Mouse (Mus musculus) layer of hippocampus, postnatal 10 days (tissue): ENCODE measurements around the gene Ube2d3. TPM values are rescaled to one million over a fixed set of nuclear protein-coding genes. Genes with fewer than 3 reads are reported as not detected.

Experiments used
- DNase-seq, 2 experiments: peaks; one replicate each; pipeline ENCODE4 v3.0.0; 2021; ENCODE audit warnings: low spot score in 2 of 2
- long read RNA-seq: library from polyadenylated mRNA; stranded (forward); transcript quantifications from one replicate; pipeline ENCODE4 v2.0.0, GENCODE M21; 2023
- total RNA-seq, 2 experiments: library from RNA; stranded (reverse); gene quantifications; 2 replicates each; pipeline ENCODE4 v1.2.3; 2021

Gene Ube2d3
- total RNA-seq = 100 to 1,000 TPM; 258 to 279 TPM
- long read RNA-seq, transcript Ube2d3-210 (7 exons, 2,515 nt) = minor isoform, 30 of 270 reads
- long read RNA-seq, transcript Ube2d3-212 (8 exons, 3,833 nt) = major isoform, 158 of 270 reads
- long read RNA-seq, transcript Ube2d3-201 (8 exons, 1,512 nt) = minor isoform, 6 of 270 reads
- long read RNA-seq, transcript Ube2d3-202 (8 exons, 2,504 nt) = minor isoform, 46 of 270 reads
- long read RNA-seq, partial matches to known transcripts = 1 of 270 reads
- long read RNA-seq, other reads (novel, unspliced or antisense) = 26 of 270 reads

GRCm38 (mm10) chr3:135437758-135438495 is at the start of gene Ube2d3:
Gene Ube2d3, plus strand, starts transcription at chr3:135438149.
- peak; percentile 98 to 99 for DNase-seq

- DNase-seq = no peak
These were observed 44.8 kb upstream of the Ube2d3 start for GRCm38 (mm10) chr3:135393186-135393585.

GRCm38 (mm10) chr3:135395085-135395484 is 42.9 kb upstream of the Ube2d3 start:
- no peak for DNase-seq

- no peak for DNase-seq
These were observed 41.9 kb upstream of the Ube2d3 start for GRCm38 (mm10) chr3:135396081-135396480.

- DNase-seq = no peak
These were observed 40.8 kb upstream of the Ube2d3 start for GRCm38 (mm10) chr3:135397112-135397511.

GRCm38 (mm10) chr3:135402201-135402658 is 35.7 kb upstream of the Ube2d3 start:
- peak; percentile 86 to 88 for DNase-seq

- no peak for DNase-seq
These were observed 34.7 kb upstream of the Ube2d3 start for GRCm38 (mm10) chr3:135403211-135403610.

GRCm38 (mm10) chr3:135403856-135404255 is 34.1 kb upstream of the Ube2d3 start:
- no peak for DNase-seq

- no peak for DNase-seq
These were observed 33.4 kb upstream of the Ube2d3 start for GRCm38 (mm10) chr3:135404599-135404998.

- no peak for DNase-seq
These were observed 30.6 kb upstream of the Ube2d3 start for GRCm38 (mm10) chr3:135407351-135407750.

GRCm38 (mm10) chr3:135409219-135409618 is 28.7 kb upstream of the Ube2d3 start:
- no peak for DNase-seq

GRCm38 (mm10) chr3:135411056-135411455 is 26.9 kb upstream of the Ube2d3 start:
- no peak for DNase-seq

- no peak for DNase-seq
These were observed 26.1 kb upstream of the Ube2d3 start for GRCm38 (mm10) chr3:135411824-135412223.

GRCm38 (mm10) chr3:135417245-135417644 is 20.7 kb upstream of the Ube2d3 start:
- no peak for DNase-seq

GRCm38 (mm10) chr3:135417799-135418198 is 20.1 kb upstream of the Ube2d3 start:
- no peak for DNase-seq

- peak in 1 of 2 experiments; percentile 3 for DNase-seq
These were observed 17.2 kb upstream of the Ube2d3 start for GRCm38 (mm10) chr3:135420542-135421309.

GRCm38 (mm10) chr3:135421310-135421594 is 16.7 kb upstream of the Ube2d3 start:
- no peak for DNase-seq

GRCm38 (mm10) chr3:135422232-135422855 is 15.6 kb upstream of the Ube2d3 start:
- no peak for DNase-seq

GRCm38 (mm10) chr3:135422856-135423607 is 14.9 kb upstream of the Ube2d3 start:
- DNase-seq = peak; percentile 84 to 91

- peak in 1 of 2 experiments; percentile 8 for DNase-seq
These were observed 14.2 kb upstream of the Ube2d3 start, which contains the start of gene Cisd2 for GRCm38 (mm10) chr3:135423608-135424212. Gene Cisd2, minus strand, starts transcription at chr3:135423925.
